Mouse (Mus musculus): Measurements from ENCODE around the gene Sept7. TPM values are rescaled to one million over a fixed set of nuclear protein-coding genes. Genes with fewer than 3 reads are reported as not detected.
A peak's percentile ranks its signal among the peaks of the same experiment; 100 is the strongest.
"Not testable (repeated sequence)": the region's sequence is repeated elsewhere in the genome, so short reads cannot be mapped to it uniquely, and the experiment has no call there.

The Sept7 gene
- polyA plus RNA-seq, 1 experiment from 2014 or later: 299 TPM

DNA sequence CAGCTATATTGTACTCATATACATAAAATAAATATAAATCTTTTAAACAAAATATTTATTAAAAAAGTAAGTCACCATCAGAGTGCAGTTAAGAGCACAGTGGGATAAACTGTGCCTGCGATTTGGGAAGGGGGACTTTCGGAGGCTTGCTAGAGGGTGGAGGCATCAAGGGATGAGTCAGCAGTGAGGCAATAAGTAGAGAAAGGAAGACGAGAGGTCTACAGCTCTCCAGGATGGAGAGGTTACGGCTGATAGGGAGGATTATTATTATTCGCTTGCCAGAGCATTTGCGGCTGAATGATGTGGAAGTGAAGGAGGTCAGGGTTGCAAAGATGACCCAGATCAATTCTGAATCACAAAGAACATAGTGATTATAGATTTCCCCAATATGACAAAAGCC is 22.5 kb upstream of the Sept7 start:
- Histone ChIP-seq H3K9ac (ENCODE audit: low read length) (no peak overlapping the region), H3K36me3 (ENCODE audit: control insufficient read depth, insufficient read depth, low read length) (no peaks in the 10 kb centered on the region), H3K4me3 (ENCODE audit: low read depth, low read length) (no peak overlapping the region), H3K4me1 (ENCODE audit: control insufficient read depth, insufficient read depth, low read length) (no peaks in the 10 kb centered on the region), H3K27me3 (ENCODE audit: control insufficient read depth, insufficient read depth, low read length) (no peaks in the 10 kb centered on the region), H3K4me2 (no peak overlapping the region), H3K9me3 (ENCODE audit: control insufficient read depth, low read length) (no peaks in the 10 kb centered on the region), H3K27ac (ENCODE audit: low read depth, low read length) (no peak overlapping the region)
- no peak for DNase-seq (ENCODE audit: low spot score, missing footprints)
- 87% methylated on average over 6 of the region's 6 CpGs for WGBS
- no peak for ATAC-seq (ENCODE audit: low FRiP score)

DNA sequence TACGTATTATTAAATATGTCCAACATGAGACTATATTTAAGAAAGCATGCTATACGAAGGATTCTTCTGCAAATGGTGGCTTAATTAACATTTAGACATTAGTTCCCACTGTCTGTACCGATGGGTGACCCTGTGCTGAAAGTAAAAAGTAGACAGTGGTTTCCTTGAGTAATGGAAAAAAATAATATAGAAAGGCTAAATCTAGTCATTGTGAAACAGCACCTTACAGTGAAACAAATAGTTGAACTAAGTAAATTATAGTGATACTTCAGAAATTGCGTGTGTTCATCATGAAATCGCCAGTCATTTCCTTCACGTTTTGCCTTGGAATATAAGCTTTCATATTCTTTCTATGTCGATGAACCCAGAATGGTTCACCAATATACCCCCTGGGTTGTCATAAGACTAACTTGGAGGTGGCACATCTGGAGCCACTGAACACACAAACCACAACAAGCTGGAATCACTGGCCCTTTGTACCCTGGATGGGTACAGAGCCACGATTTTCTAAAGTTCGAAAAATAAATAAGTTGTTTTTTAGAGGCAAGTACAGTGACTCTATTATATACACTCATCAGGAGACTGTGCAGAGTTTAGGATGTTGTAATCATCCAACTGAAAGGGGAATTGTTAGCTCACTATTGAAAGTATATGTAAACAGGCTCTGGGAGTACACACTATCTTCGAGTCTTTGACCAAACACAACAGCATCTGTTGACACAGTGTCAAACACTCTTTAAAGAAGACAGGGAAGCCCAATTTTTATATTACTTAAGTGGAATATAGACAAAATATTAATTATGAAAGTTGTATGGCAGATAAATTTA is 21.8 kb upstream of the Sept7 start:
- H3K9me3 ChIP-seq (ENCODE audit: control insufficient read depth, low read length): no peaks in the 10 kb centered on the region
- no peaks in the 10 kb centered on the region for H3K36me3 ChIP-seq (ENCODE audit: control insufficient read depth, insufficient read depth, low read length)
- H3K4me3 ChIP-seq (ENCODE audit: low read depth, low read length): no peak overlapping the region
- WGBS: 87% methylated on average over 10 of the region's 10 CpGs
- no peak overlapping the region for H3K27ac ChIP-seq (ENCODE audit: low read depth, low read length)
- H3K4me1 ChIP-seq (ENCODE audit: control insufficient read depth, insufficient read depth, low read length): no peaks in the 10 kb centered on the region
- no peak overlapping the region for H3K4me2 ChIP-seq
- DNase-seq (ENCODE audit: low spot score, missing footprints) (no peak), ATAC-seq (ENCODE audit: low FRiP score) (no peak)
- no peaks in the 10 kb centered on the region for H3K27me3 ChIP-seq (ENCODE audit: control insufficient read depth, insufficient read depth, low read length)
- H3K9ac ChIP-seq (ENCODE audit: low read length): no peak overlapping the region

DNA sequence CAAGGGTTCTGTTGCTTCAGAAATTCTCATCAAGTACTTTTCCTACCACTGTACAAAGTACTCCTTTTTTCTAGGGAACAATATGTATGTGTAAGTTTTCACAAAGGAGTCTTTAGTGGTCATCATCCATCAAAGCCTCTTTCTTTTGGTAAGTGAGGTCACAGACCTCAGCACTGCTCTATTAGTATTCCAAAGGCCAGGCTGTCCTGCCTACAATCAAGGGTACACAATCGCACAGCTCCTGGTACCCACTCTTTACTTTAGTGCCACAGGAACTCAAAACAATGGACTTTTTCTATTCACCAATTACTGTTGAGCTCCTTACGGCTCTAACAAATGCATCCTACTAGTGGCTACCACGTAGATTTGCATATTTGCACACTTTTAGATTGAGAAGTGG is 11.2 kb upstream of the Sept7 start:
- 72% methylated on average over 3 of the region's 3 CpGs for whole genome bisulfite sequencing
- Histone ChIP-seq H3K9ac (ENCODE audit: low read length) (no peak overlapping the region), H3K27me3 (ENCODE audit: control insufficient read depth, insufficient read depth, low read length) (no peaks in the 10 kb centered on the region), H3K4me1 (ENCODE audit: control insufficient read depth, insufficient read depth, low read length) (no peaks in the 10 kb centered on the region), H3K9me3 (ENCODE audit: control insufficient read depth, low read length) (no peaks in the 10 kb centered on the region), H3K36me3 (ENCODE audit: control insufficient read depth, insufficient read depth, low read length) (no peaks in the 10 kb centered on the region), H3K27ac (ENCODE audit: low read depth, low read length) (no peak overlapping the region), H3K4me3 (ENCODE audit: low read depth, low read length) (no peak overlapping the region), H3K4me2 (no peak overlapping the region)
- ATAC-seq (ENCODE audit: low FRiP score) (no peak), DNase-seq (ENCODE audit: low spot score, missing footprints) (no peak)

DNA sequence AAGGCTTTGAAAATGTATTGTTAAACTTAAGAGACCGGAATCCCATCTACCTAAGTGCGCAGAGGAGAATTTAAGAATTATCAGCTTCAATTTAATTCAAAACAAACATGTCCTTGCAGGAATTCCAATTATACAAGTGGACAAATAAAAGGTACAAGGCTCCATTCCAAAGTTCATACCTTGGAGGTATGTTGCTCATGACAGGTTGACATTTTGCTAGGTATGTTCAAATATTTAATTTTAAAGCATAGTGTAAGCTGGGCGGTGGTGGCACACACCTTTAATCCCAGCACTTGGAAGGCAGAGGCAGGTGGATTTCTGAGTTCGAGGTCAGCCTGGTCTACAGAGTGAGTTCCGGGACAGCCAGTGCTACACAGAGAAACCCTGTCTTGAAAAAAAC is 10.5 kb upstream of the Sept7 start:
- 90% methylated on average over 5 of the region's 5 CpGs for WGBS
- not testable (repeated sequence) for H3K9me3 ChIP-seq (ENCODE audit: control insufficient read depth, low read length); H3K27ac ChIP-seq (ENCODE audit: low read depth, low read length); H3K4me2 ChIP-seq; H3K4me3 ChIP-seq (ENCODE audit: low read depth, low read length); H3K27me3 ChIP-seq (ENCODE audit: control insufficient read depth, insufficient read depth, low read length); DNase-seq (ENCODE audit: low spot score, missing footprints); ATAC-seq (ENCODE audit: low FRiP score); H3K36me3 ChIP-seq (ENCODE audit: control insufficient read depth, insufficient read depth, low read length); H3K4me1 ChIP-seq (ENCODE audit: control insufficient read depth, insufficient read depth, low read length); H3K9ac ChIP-seq (ENCODE audit: low read length)

DNA sequence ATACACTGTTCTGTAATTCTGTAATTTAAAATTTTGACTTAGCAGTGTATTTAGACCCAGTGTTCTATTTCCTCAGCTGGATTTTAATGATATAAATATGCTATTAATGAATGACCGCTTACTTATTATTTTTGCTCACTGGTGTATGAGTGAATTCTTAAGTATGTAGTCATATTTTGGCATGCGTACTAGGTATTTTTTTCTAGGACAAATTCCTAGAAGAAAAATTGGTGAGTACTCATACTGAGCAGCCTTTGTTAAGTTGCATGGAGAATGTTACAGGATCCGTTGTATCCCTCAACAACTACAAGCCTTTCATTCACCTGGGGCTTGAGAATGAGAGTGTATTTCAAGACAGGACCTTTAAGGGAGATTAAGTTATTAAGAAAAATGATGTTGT is 10.0 kb upstream of the Sept7 start:
- DNase-seq (ENCODE audit: low spot score, missing footprints) (no peak), ATAC-seq (ENCODE audit: low FRiP score) (no peak)
- Histone ChIP-seq H3K27ac (ENCODE audit: low read depth, low read length) (no peak overlapping the region), H3K9me3 (ENCODE audit: control insufficient read depth, low read length) (no peaks in the 10 kb centered on the region), H3K4me2 (no peak overlapping the region), H3K27me3 (ENCODE audit: control insufficient read depth, insufficient read depth, low read length) (no peaks in the 10 kb centered on the region), H3K4me1 (ENCODE audit: control insufficient read depth, insufficient read depth, low read length) (no peaks in the 10 kb centered on the region), H3K9ac (ENCODE audit: low read length) (no peak overlapping the region), H3K36me3 (ENCODE audit: control insufficient read depth, insufficient read depth, low read length) (no peaks in the 10 kb centered on the region), H3K4me3 (ENCODE audit: low read depth, low read length) (no peak overlapping the region)
- WGBS: 94% methylated on average over 3 of the region's 3 CpGs

DNA sequence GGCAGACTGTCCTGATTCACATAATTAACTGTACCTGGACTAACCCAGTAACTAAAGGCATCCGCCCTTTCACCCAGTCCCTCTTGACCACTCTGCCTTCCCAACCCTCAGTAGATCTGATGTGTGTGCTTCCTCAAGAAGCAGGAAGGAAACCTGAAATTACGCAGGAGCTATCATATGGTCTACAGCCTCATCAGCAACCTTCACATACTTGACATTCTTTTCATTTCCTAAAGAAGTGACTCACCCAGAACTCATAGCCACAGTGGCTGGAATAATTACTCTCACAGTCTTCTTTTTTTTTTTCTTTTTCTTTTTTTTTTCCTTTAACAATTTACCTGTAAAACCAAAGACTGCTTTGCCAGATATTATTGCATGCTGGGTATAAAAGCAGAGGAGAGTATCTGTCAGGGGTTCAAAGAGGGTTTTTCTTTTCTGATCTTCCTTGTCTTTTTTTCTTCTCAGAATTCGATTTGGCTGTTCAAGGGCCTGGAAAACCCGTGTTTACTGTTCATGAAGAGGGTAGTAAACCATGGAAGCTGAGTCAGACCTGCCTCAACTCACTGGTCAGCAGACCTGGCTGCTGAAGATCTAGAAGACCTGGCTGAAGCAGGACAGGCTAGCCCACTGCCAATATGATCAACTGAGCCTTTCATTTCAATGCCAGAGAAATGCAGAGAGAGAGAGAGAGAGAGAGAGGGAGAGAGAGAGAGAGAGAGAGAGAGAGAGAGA is 8.1 kb upstream of the Sept7 start:
- WGBS: 74% methylated on average over 4 of the region's 4 CpGs
- Histone ChIP-seq H3K4me1 (ENCODE audit: control insufficient read depth, insufficient read depth, low read length) (no peaks in the 10 kb centered on the region), H3K9me3 (ENCODE audit: control insufficient read depth, low read length) (no peaks in the 10 kb centered on the region), H3K27ac (ENCODE audit: low read depth, low read length) (no peak overlapping the region), H3K4me3 (ENCODE audit: low read depth, low read length) (no peak overlapping the region), H3K36me3 (ENCODE audit: control insufficient read depth, insufficient read depth, low read length) (no peaks in the 10 kb centered on the region), H3K4me2 (no peak overlapping the region), H3K27me3 (ENCODE audit: control insufficient read depth, insufficient read depth, low read length) (no peaks in the 10 kb centered on the region), H3K9ac (ENCODE audit: low read length) (no peak overlapping the region)
- ATAC-seq (ENCODE audit: low FRiP score): no peak
- no peak for DNase-seq (ENCODE audit: low spot score, missing footprints)

DNA sequence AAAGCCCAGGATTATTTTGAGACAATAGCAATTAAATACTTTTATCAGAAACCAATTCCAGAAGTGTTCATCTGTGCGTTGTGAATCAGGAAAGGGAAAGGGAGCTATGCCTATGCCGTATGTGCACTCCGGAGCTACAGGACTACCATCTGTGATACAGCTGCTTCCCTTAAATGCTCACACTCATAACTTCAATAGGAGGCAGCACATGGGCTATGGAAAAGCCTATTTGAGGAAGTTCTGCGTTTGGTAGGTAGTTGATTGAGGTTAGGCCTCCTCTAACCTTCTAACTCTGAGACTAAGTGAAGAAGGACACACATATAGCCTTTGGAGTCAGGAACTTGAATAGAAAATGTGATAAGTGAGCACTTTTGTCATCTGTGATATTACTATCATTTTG is 7.1 kb upstream of the Sept7 start:
- ATAC-seq (ENCODE audit: low FRiP score) (no peak), DNase-seq (ENCODE audit: low spot score, missing footprints) (no peak)
- WGBS: 81% methylated on average over 4 of the region's 4 CpGs
- H3K4me3 ChIP-seq (ENCODE audit: low read depth, low read length): no peak overlapping the region
- no peaks in the 10 kb centered on the region for H3K27me3 ChIP-seq (ENCODE audit: control insufficient read depth, insufficient read depth, low read length)
- no peaks in the 10 kb centered on the region for H3K4me1 ChIP-seq (ENCODE audit: control insufficient read depth, insufficient read depth, low read length)
- no peak overlapping the region for H3K4me2 ChIP-seq
- H3K27ac ChIP-seq (ENCODE audit: low read depth, low read length): no peak overlapping the region
- H3K36me3 ChIP-seq (ENCODE audit: control insufficient read depth, insufficient read depth, low read length): no peaks in the 10 kb centered on the region
- H3K9ac ChIP-seq (ENCODE audit: low read length): no peak overlapping the region
- no peaks in the 10 kb centered on the region for H3K9me3 ChIP-seq (ENCODE audit: control insufficient read depth, low read length)

DNA sequence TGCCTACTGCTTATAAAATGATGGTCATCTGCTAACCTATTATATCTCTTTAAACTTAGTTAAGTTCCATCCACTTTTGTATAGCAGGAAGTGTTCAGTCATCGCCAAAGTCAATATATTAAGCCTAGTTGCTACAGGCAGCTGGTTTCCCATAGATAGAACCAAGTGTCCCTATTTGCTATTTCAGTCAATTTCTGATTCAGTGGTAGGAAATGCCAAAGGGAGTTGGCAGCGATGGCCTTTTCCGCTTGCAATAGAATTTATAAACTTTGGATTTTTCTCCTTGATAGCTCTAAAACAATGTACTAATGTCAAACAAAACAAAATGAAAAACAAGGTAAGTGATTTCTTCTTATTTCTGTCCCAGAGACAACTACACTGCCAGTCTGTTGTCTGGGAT is 5.7 kb upstream of the Sept7 start:
- Histone ChIP-seq H3K9ac (ENCODE audit: low read length) (no peak overlapping the region), H3K4me1 (ENCODE audit: control insufficient read depth, insufficient read depth, low read length) (no peaks in the 10 kb centered on the region), H3K27me3 (ENCODE audit: control insufficient read depth, insufficient read depth, low read length) (no peaks in the 10 kb centered on the region), H3K4me3 (ENCODE audit: low read depth, low read length) (no peak overlapping the region), H3K4me2 (no peak overlapping the region), H3K36me3 (ENCODE audit: control insufficient read depth, insufficient read depth, low read length) (no peaks in the 10 kb centered on the region), H3K27ac (ENCODE audit: low read depth, low read length) (no peak overlapping the region), H3K9me3 (ENCODE audit: control insufficient read depth, low read length) (no peaks in the 10 kb centered on the region)
- DNase-seq (ENCODE audit: low spot score, missing footprints) (no peak), ATAC-seq (ENCODE audit: low FRiP score) (no peak)
- WGBS: 97% methylated on average over 3 of the region's 3 CpGs

DNA sequence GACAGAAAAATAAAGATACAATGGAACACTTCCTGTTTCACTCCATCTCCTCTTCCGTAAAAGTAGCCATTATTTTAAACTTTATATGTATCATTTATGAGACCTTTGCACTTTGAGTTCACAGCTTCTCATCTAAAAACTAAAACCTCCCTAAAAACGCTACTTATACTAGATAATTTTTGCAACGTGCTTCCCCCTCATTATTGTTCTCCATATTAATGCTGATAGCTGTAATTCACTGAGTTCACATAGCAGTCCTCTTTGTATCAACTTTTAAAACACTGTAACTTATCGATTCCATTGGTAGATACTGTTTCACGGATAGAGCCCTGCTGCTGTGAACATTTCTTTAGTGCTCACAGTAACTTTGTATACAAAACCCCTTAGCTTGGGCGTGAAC is 1.1 kb upstream of the Sept7 start:
- no peak for DNase-seq (ENCODE audit: low spot score, missing footprints)
- peak overlapping the region; percentile 77 for H3K9ac ChIP-seq (ENCODE audit: low read length)
- H3K4me2 ChIP-seq: peak overlapping the region; percentile 61
- H3K27ac ChIP-seq (ENCODE audit: low read depth, low read length): peak overlapping the region; percentile 99
- H3K4me3 ChIP-seq (ENCODE audit: low read depth, low read length): peak overlapping the region; percentile 95
- H3K9me3 ChIP-seq (ENCODE audit: control insufficient read depth, low read length): no peaks in the 10 kb centered on the region
- no peaks in the 10 kb centered on the region for H3K27me3 ChIP-seq (ENCODE audit: control insufficient read depth, insufficient read depth, low read length)
- peaks cover 12% of the 10 kb centered on the region for H3K4me1 ChIP-seq (ENCODE audit: control insufficient read depth, insufficient read depth, low read length)
- ATAC-seq (ENCODE audit: low FRiP score): no peak
- H3K36me3 ChIP-seq (ENCODE audit: control insufficient read depth, insufficient read depth, low read length): no peaks in the 10 kb centered on the region
- WGBS: 19% methylated on average over 6 of the region's 6 CpGs
